Mouse (Mus musculus) limb, embryonic 13.5 days (tissue): Measurements from ENCODE around the gene 1700019N19Rik. TPM values are rescaled to one million over a fixed set of nuclear protein-coding genes. Genes with fewer than 3 reads are reported as not detected.

Source experiments
- ATAC-seq: fragments of 200-750 bp; cut with Nextera tagmentation; 2 replicates; pipeline ENCODE4 v1.8.0; 2017; ENCODE audit warnings: low read depth, moderate number of reproducible peaks, moderate TSS enrichment; ENCODE audit not compliant: low FRiP score
- H3K27ac ChIP-seq: fragments of 300-500 bp; sonication (generic); 2 replicates; pipeline ENCODE4 v1.5.1; 2015; ENCODE audit warnings: inconsistent platforms, mild to moderate bottlenecking, moderate library complexity
- H3K27me3 ChIP-seq: fragments of 300-500 bp; sonication (generic); 2 replicates; pipeline ENCODE4 v1.6.1; 2015; ENCODE audit warnings: mild to moderate bottlenecking, inconsistent platforms
- H3K36me3 ChIP-seq: fragments of 300-500 bp; sonication (generic); 2 replicates; pipeline ENCODE4 v1.6.1; 2015; ENCODE audit warnings: inconsistent platforms, mild to moderate bottlenecking, moderate library complexity
- H3K4me1 ChIP-seq: fragments of 300-500 bp; sonication (generic); 2 replicates; pipeline ENCODE4 v1.6.1; 2015; ENCODE audit warnings: inconsistent platforms
- H3K4me2 ChIP-seq: fragments of 300-500 bp; sonication (generic); replicated peaks from 2 replicates; pipeline ENCODE4 v1.6.1; 2015; ENCODE audit warnings: inconsistent platforms, mild to moderate bottlenecking, moderate library complexity
- H3K4me3 ChIP-seq: fragments of 300-500 bp; sonication (generic); 2 replicates; pipeline ENCODE4 v1.5.1; 2015; ENCODE audit warnings: moderate library complexity, mild to moderate bottlenecking, inconsistent platforms
- H3K9ac ChIP-seq: fragments of 300-500 bp; sonication (generic); 2 replicates; pipeline ENCODE4 v1.6.1; 2015; ENCODE audit warnings: mild to moderate bottlenecking, inconsistent platforms
- H3K9me3 ChIP-seq: fragments of 300-500 bp; sonication (generic); 2 replicates; pipeline ENCODE4 v1.6.1; 2016; ENCODE audit warnings: inconsistent platforms
- WGBS: fragments of 180-500 bp; shearing (Covaris S2); methylation state at CpG from one replicate; pipeline ENCODE4 v1.1.7; 2015; 5-methylcytosine and 5-hydroxymethylcytosine counted together
- polyA plus RNA-seq: library from polyadenylated mRNA; unstranded; fragments of >200 nt; fragmentation: Nextera tagmentation; extraction: Ambion mirVana; gene quantifications from 2 replicates; pipeline ENCODE4 v1.2.1, GENCODE M21; 2015

Gene 1700019N19Rik
- polyA plus RNA-seq, 1 experiment from 2014 or later: not detected

GRCm38 (mm10) chr19:58747498-58748000 is 46.7 kb downstream of the 1700019N19Rik start:
- Histone ChIP-seq H3K27me3 (no peaks in the 10 kb centered on the region), H3K4me1 (no peaks in the 10 kb centered on the region), H3K9ac (no peak overlapping the region), H3K4me2 (no peak overlapping the region), H3K9me3 (no peaks in the 10 kb centered on the region), H3K4me3 (no peak overlapping the region), H3K27ac (no peak overlapping the region), H3K36me3 (no peaks in the 10 kb centered on the region)
- no peak for ATAC-seq
- WGBS: 89% methylated on average over 9 of the region's 9 CpGs

- 39% methylated on average over 4 of the region's 4 CpGs for WGBS
- H3K4me1 ChIP-seq: no peaks in the 10 kb centered on the region
- H3K4me3 ChIP-seq: no peak overlapping the region
- no peaks in the 10 kb centered on the region for H3K36me3 ChIP-seq
- H3K27ac ChIP-seq: no peak overlapping the region
- H3K27me3 ChIP-seq: no peaks in the 10 kb centered on the region
- H3K9ac ChIP-seq: no peak overlapping the region
- no peak for ATAC-seq
- no peak overlapping the region for H3K4me2 ChIP-seq
- H3K9me3 ChIP-seq: no peaks in the 10 kb centered on the region
Measured at GRCm38 (mm10) chr19:58743736-58744135, 50.5 kb downstream of the 1700019N19Rik start.

- no peak overlapping the region for H3K9ac ChIP-seq
- H3K4me3 ChIP-seq: no peak overlapping the region
- H3K36me3 ChIP-seq: no peaks in the 10 kb centered on the region
- no peak overlapping the region for H3K4me2 ChIP-seq
- H3K4me1 ChIP-seq: no peaks in the 10 kb centered on the region
- ATAC-seq: no peak
- no peaks in the 10 kb centered on the region for H3K27me3 ChIP-seq
- H3K9me3 ChIP-seq: no peaks in the 10 kb centered on the region
- WGBS: 86% methylated on average over 4 of the region's 4 CpGs
- H3K27ac ChIP-seq: no peak overlapping the region
Measured at GRCm38 (mm10) chr19:58742711-58743110, 51.5 kb downstream of the 1700019N19Rik start.

GRCm38 (mm10) chr19:58741036-58741435 is 53.2 kb downstream of the 1700019N19Rik start:
- WGBS: 76% methylated on average over 6 of the region's 6 CpGs
- Histone ChIP-seq H3K27ac (no peak overlapping the region), H3K4me1 (no peaks in the 10 kb centered on the region), H3K9me3 (no peaks in the 10 kb centered on the region), H3K36me3 (no peaks in the 10 kb centered on the region), H3K4me2 (no peak overlapping the region), H3K4me3 (no peak overlapping the region), H3K27me3 (no peaks in the 10 kb centered on the region), H3K9ac (no peak overlapping the region)
- no peak for ATAC-seq

- no peaks in the 10 kb centered on the region for H3K9me3 ChIP-seq
- no peaks in the 10 kb centered on the region for H3K36me3 ChIP-seq
- H3K4me1 ChIP-seq: no peaks in the 10 kb centered on the region
- H3K9ac ChIP-seq: no peak overlapping the region
- H3K4me3 ChIP-seq: no peak overlapping the region
- 85% methylated on average over 4 of the region's 4 CpGs for WGBS
- no peak for ATAC-seq
- H3K27ac ChIP-seq: no peak overlapping the region
- no peaks in the 10 kb centered on the region for H3K27me3 ChIP-seq
- no peak overlapping the region for H3K4me2 ChIP-seq
Measured at GRCm38 (mm10) chr19:58738111-58738510, 56.1 kb downstream of the 1700019N19Rik start.

Other genes starting within 250 kb of the 1700019N19Rik start
- gene Pnlip, start 142.0 kb downstream of the 1700019N19Rik start, polyA plus RNA-seq: not detected in 2 replicates
- 0.69 and 10.6 TPM in 2 replicates for gene Pnliprp1, start 65.6 kb downstream of the 1700019N19Rik start, polyA plus RNA-seq
- not detected in 2 replicates for gene Pnliprp2, start 34.7 kb downstream of the 1700019N19Rik start, polyA plus RNA-seq
- 0.37 and 0.42 TPM in 2 replicates for gene Eno4, start 149.0 kb upstream of the 1700019N19Rik start, polyA plus RNA-seq
- 5.0 TPM in 2 replicates for gene Hspa12a, start 149.2 kb upstream of the 1700019N19Rik start, polyA plus RNA-seq